Mouse (Mus musculus): ENCODE measurements around the gene Fcrlb. TPM values are rescaled to one million over a fixed set of nuclear protein-coding genes. Genes with fewer than 3 reads are reported as not detected.

The Fcrlb gene
- polyA plus RNA-seq (2015; fragmentation: Nextera tagmentation; extraction: Ambion mirVana): 0.16 and 0.28 TPM in 2 replicates

DNA sequence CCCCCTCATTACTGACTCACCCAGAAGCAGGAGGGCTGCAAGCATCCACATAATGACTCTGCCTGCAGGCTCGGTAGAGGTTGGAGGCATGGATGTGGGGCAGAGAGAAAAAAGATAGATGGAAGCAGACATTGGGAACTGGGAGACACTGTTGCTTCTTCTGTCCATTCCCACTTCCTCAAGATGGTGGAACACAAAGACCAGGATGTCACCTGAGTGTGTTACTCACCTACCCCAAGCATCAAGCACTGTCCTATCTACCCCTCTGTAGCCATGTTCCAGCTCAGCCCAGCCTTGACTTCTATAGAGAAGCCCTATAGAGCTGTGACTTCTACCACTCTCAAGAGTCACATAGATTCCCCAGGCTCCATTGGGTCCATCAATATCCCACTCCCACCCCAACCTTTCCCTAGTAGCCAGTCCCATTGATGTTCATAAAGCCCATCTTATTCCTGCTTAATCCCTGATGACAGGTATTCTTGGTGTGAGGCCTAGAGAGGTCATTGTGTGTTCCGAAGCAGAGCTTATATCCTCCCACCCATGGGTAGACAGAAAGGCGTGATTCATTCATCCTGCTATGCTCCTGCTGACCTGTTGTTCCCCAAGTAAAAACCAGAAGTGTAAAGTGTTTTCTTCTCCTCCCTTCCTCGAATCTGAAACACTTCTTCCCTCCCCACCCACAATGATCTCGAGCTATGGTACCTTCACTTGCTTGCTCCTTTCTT lies at the start of gene Fcrlb:
Gene Fcrlb, minus strand, starts transcription at position 51 of the 725 bp plus-strand sequence.

DNA sequence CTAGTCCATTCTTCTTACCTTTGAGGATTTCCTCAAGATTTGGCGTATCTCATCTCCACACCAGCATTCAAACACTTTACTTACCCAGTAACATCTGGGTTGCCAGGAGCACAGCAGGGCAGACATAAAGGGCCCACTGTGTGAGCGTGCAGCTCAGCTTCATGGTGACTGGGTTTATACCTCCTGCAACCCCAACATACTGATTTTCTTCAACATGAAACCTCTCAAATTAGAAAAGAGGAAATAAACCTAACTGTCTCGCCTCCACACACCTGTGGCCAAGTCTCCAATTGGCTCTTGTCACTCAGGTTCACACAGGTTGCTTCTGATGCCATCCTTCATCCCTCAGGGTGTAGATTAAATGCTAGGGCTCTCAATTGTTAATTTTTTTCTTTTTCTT lies 14.6 kb upstream of the Fcrlb start, which contains the start of gene Fcrla:
Gene Fcrla, minus strand, starts transcription at position 206 of the 400 bp plus-strand sequence.

DNA sequence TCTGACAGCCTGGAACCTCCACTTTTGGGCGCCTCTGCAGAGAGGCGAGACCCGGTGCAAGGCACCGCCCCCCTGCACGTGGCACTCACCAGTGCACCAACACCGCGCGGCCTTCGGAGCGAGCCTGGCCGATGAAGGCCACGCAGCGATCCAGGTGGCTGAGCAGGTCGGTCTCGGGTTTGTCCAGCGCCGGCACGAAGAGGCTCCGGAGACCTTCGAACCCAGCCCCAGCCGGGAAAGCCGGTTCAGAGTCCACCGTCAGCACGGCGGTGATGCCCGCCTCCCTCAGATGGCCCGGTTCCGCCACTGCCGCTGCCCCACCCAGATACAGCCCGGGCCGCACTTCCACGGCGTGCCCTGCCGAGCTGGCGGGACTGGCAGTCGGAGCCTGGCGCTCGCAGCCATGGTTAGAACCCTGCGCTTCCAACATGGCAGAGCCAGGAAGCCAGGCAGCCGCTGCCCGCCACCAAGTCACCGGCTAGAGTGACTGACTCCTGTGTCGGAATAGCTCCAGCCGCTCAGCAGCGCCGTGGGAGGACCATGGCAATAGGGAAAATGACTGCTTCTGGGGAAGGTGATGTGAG lies 27.7 kb downstream of the Fcrlb start, which contains the start of the genes Gm26620 and Dusp12:
Gene Gm26620, plus strand, starts transcription at position 88 of the 584 bp plus-strand sequence.
Gene Dusp12, minus strand, starts transcription at position 563 of the 584 bp plus-strand sequence.

DNA sequence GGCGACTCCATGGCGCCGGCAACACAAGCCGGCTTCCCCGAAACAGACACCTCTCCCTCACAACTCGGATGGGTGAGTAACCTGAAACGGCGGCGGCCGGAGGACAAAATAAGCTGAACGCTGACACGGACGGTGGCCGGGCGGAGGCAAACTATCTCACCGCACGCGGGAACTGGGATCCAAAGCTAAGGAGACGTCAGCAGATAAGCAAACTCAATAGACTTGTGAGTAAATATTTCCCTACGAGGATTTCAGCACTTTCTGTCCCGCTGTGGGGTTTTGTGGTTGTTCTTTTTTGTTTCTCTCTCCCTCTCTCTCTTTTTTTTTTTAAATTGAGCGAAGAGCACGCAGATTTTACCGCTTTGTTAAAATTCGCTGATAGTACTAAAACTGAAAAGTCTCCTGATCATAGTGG lies 45.0 kb downstream of the Fcrlb start, which contains the start of gene Atf6:
Gene Atf6, minus strand, starts transcription at position 81 of the 415 bp plus-strand sequence.

Other genes starting within 250 kb of the Fcrlb start
- gene Atf6, start 45.2 kb downstream of the Fcrlb start, polyA plus RNA-seq (2015; fragmentation: Nextera tagmentation; extraction: Ambion mirVana): 5.9 TPM in 2 replicates
- gene Gm26620, start 27.9 kb downstream of the Fcrlb start, polyA plus RNA-seq (2015; fragmentation: Nextera tagmentation; extraction: Ambion mirVana): 1.1 and 1.3 TPM in 2 replicates
- gene Dusp12, start 27.4 kb downstream of the Fcrlb start, polyA plus RNA-seq (2015; fragmentation: Nextera tagmentation; extraction: Ambion mirVana): 15.3 and 16.8 TPM in 2 replicates
- 7.2 and 7.9 TPM in 2 replicates for gene Fcrla, start 14.6 kb upstream of the Fcrlb start, polyA plus RNA-seq (2015; fragmentation: Nextera tagmentation; extraction: Ambion mirVana)
- gene Fcgr2b, start 63.6 kb upstream of the Fcrlb start, polyA plus RNA-seq (2015; fragmentation: Nextera tagmentation; extraction: Ambion mirVana): 8.8 and 14.5 TPM in 2 replicates
- 10.4 and 13.2 TPM in 2 replicates for gene Fcgr4, start 106.0 kb upstream of the Fcrlb start, polyA plus RNA-seq (2015; fragmentation: Nextera tagmentation; extraction: Ambion mirVana)
- gene Fcgr3, start 152.0 kb upstream of the Fcrlb start, polyA plus RNA-seq (2015; fragmentation: Nextera tagmentation; extraction: Ambion mirVana): 54.2 and 78.2 TPM in 2 replicates
- gene Cfap126, start 201.0 kb upstream of the Fcrlb start, polyA plus RNA-seq (2015; fragmentation: Nextera tagmentation; extraction: Ambion mirVana): 1.5 and 2.0 TPM in 2 replicates
- 133 and 137 TPM in 2 replicates for gene Sdhc, start 237.7 kb upstream of the Fcrlb start, polyA plus RNA-seq (2015; fragmentation: Nextera tagmentation; extraction: Ambion mirVana)
- 0.06 TPM in 1 of 2 replicates, not detected in the other for gene Mpz, start 237.8 kb upstream of the Fcrlb start, polyA plus RNA-seq (2015; fragmentation: Nextera tagmentation; extraction: Ambion mirVana)